Mouse (Mus musculus) lung, embryonic 14.5 days (tissue): ENCODE data around the gene Cdc42ep3. TPM values are rescaled to one million over a fixed set of nuclear protein-coding genes. Genes with fewer than 3 reads are reported as not detected.

Experiments used
- ATAC-seq: fragments of 200-750 bp; cut with Nextera tagmentation; 2 replicates; pipeline ENCODE4 v1.8.0; 2017; ENCODE audit warnings: mild to moderate bottlenecking, moderate TSS enrichment, moderate library complexity; ENCODE audit not compliant: insufficient read depth
- DNase-seq: peaks from one replicate; pipeline ENCODE4 v3.0.0-alpha.2; 2015
- H3K27ac ChIP-seq: fragments of 300-500 bp; sonication (generic); 2 replicates; pipeline ENCODE4 v1.5.1; 2014; ENCODE audit warnings: low read depth, mild to moderate bottlenecking, moderate library complexity
- H3K27me3 ChIP-seq: fragments of 300-500 bp; sonication (generic); 2 replicates; pipeline ENCODE4 v1.6.1; 2014; ENCODE audit warnings: low read length, control low read depth; ENCODE audit not compliant: insufficient read depth
- H3K36me3 ChIP-seq: fragments of 300-500 bp; sonication (generic); 2 replicates; pipeline ENCODE4 v1.6.1; 2014; ENCODE audit warnings: control low read depth; ENCODE audit not compliant: insufficient read depth
- H3K4me1 ChIP-seq: fragments of 300-500 bp; sonication (generic); 2 replicates; pipeline ENCODE4 v1.6.1; 2014; ENCODE audit warnings: antibody characterized with exemption, control low read depth; ENCODE audit not compliant: insufficient read depth
- H3K4me2 ChIP-seq: fragments of 300-500 bp; sonication (generic); 2 replicates; pipeline ENCODE4 v1.6.1; 2014; ENCODE audit warnings: mild to moderate bottlenecking
- H3K4me3 ChIP-seq: fragments of 300-500 bp; sonication (generic); 2 replicates; pipeline ENCODE4 v1.5.1; 2014; ENCODE audit warnings: low read depth, low read length
- H3K9ac ChIP-seq: fragments of 300-500 bp; sonication (generic); 2 replicates; pipeline ENCODE4 v1.6.1; 2014
- H3K9me3 ChIP-seq: fragments of 300-500 bp; sonication (generic); 2 replicates; pipeline ENCODE4 v1.6.1; 2016; ENCODE audit warnings: low read depth, low read length, control low read depth
- CTCF ChIP-seq: IDR thresholded peaks from 2 replicates; pipeline ENCODE4 v1.5.1; 2016; ENCODE audit warnings: antibody characterized with exemption, low read depth
- WGBS: fragments of 180-500 bp; shearing (Covaris S2); extraction: QIAGEN DNeasy Blood & Tissue Kit; methylation state at CpG from one replicate; pipeline ENCODE4 v1.1.7; 2014; 5-methylcytosine and 5-hydroxymethylcytosine counted together
- polyA plus RNA-seq: library from polyadenylated mRNA; unstranded; fragments of >200 nt; fragmentation: Nextera tagmentation; extraction: Ambion mirVana; gene quantifications from 2 replicates; pipeline ENCODE4 v1.2.1, GENCODE M21; 2014

Gene Cdc42ep3
- polyA plus RNA-seq, 1 experiment from 2014 or later = 52.1 TPM

DNA sequence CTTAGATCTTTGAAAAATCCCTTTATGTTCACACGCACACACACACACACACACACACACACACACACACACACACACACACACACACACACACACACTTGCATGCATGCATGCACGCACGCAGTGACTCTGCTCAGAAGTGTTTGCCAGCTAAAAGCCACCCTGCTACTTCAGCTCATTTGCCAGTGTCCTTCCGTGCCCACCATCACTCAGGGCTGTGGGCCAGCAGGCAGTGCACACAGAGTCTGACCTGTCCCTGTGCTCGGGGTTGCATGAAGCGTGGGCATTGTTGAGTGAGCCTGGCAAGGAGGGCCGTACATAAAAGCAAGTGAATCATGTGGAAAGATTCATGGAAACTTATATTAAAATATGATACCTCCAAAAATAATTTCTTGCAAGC, 49.2 kb downstream of the Cdc42ep3 start:
- no peak overlapping the region for H3K9ac ChIP-seq
- no peak for TF ChIP-seq CTCF
- H3K4me1 ChIP-seq = no peaks in the 10 kb centered on the region
- no peaks in the 10 kb centered on the region for H3K9me3 ChIP-seq
- no peak overlapping the region for H3K4me3 ChIP-seq
- WGBS = 80% methylated on average over 7 of the region's 7 CpGs
- no peaks in the 10 kb centered on the region for H3K36me3 ChIP-seq
- ATAC-seq (no peak), DNase-seq (no peak)
- no peak overlapping the region for H3K4me2 ChIP-seq
- H3K27me3 ChIP-seq = no peaks in the 10 kb centered on the region
- no peak overlapping the region for H3K27ac ChIP-seq

DNA sequence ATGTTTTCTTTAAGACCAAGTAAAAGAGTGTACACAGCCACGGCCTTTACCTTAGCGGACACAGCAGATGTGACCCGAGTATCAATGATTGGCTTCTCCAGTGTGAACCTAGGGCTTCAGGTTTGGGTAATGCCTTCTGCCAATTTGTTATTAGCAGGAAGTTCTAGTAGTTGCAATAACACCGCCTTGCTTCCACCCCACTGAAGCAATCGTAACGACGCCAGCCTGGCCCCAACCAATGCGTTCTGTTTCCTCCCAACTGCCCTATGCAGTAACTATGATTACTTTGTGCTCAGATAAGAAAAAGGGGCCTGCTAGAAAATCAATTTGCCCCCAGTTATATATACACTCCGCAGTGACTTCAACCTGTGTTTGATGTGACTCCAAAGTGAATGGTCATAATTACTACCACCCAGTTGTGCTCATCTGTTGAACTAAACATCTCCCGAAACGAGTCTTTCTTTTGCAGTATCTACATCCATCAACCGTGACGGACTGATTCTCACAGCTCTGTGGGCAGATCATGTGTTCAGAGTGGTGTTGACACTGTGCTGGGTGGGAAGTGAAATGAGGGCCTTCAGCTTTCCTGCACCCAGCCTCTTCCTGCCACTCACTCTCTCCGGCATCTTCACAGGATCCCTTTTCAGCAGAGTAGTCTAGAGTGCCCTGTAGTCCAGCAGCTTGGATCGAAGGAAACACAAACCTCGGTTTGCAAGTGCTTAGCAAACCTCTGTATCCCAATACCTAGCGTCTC, 51.0 kb downstream of the Cdc42ep3 start:
- Histone ChIP-seq H3K27ac (no peak overlapping the region), H3K4me3 (no peak overlapping the region), H3K27me3 (no peaks in the 10 kb centered on the region), H3K4me2 (no peak overlapping the region), H3K9ac (no peak overlapping the region), H3K4me1 (no peaks in the 10 kb centered on the region), H3K9me3 (no peaks in the 10 kb centered on the region), H3K36me3 (no peaks in the 10 kb centered on the region)
- DNase-seq = no peak
- 68% methylated on average over 17 of the region's 17 CpGs for WGBS
- no peak for ATAC-seq
- no peak for TF ChIP-seq CTCF

DNA sequence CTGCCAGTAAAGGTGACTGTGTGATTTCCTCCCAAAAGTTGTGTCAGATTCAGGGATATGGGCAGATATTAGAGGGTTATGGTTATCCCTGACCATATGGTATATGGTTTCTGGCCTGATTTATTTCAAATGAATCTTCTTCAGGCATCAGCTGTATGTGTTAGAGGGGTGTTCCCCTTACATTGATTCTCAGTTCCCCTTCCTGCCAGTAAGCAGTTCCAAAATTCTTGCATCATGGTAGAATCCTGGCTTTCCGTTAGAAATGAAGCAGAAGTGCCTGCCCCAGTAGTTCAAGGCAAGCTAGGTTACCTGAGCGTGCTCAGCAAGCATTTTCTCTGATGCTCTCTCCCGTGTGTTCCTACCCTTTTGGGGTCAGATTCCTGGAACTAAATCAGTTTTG, 51.7 kb downstream of the Cdc42ep3 start:
- no peaks in the 10 kb centered on the region for H3K27me3 ChIP-seq
- no peak for ATAC-seq
- no peak for TF ChIP-seq CTCF
- H3K4me3 ChIP-seq = no peak overlapping the region
- no peaks in the 10 kb centered on the region for H3K36me3 ChIP-seq
- no peak overlapping the region for H3K4me2 ChIP-seq
- H3K9me3 ChIP-seq = no peaks in the 10 kb centered on the region
- H3K9ac ChIP-seq = no peak overlapping the region
- WGBS = 60% methylated on average over 3 of the region's 3 CpGs
- no peak for DNase-seq
- H3K4me1 ChIP-seq = no peaks in the 10 kb centered on the region
- no peak overlapping the region for H3K27ac ChIP-seq

GRCm38 (mm10) chr17:79299925-79300324, 55.0 kb downstream of the Cdc42ep3 start:
- no peak for TF ChIP-seq CTCF
- ATAC-seq (no peak), DNase-seq (peak; percentile 19)
- Histone ChIP-seq H3K36me3 (no peaks in the 10 kb centered on the region), H3K4me3 (no peak overlapping the region), H3K4me2 (no peak overlapping the region), H3K9me3 (no peaks in the 10 kb centered on the region), H3K9ac (no peak overlapping the region), H3K27me3 (no peaks in the 10 kb centered on the region), H3K4me1 (no peaks in the 10 kb centered on the region; the same call in 1 of the 2 replicates), H3K27ac (no peak overlapping the region)
- 61% methylated on average over 1 of the region's 1 CpGs for WGBS

- no peak for DNase-seq
- Histone ChIP-seq H3K9me3 (no peaks in the 10 kb centered on the region), H3K36me3 (no peaks in the 10 kb centered on the region), H3K4me3 (no peak overlapping the region), H3K27ac (no peak overlapping the region), H3K4me1 (no peaks in the 10 kb centered on the region; the same call in 1 of the 2 replicates), H3K27me3 (no peaks in the 10 kb centered on the region), H3K4me2 (no peak overlapping the region), H3K9ac (no peak overlapping the region)
- no peak for TF ChIP-seq CTCF
- ATAC-seq = no peak
Observed at GRCm38 (mm10) chr17:79298968-79299367, 55.9 kb downstream of the Cdc42ep3 start.

DNA sequence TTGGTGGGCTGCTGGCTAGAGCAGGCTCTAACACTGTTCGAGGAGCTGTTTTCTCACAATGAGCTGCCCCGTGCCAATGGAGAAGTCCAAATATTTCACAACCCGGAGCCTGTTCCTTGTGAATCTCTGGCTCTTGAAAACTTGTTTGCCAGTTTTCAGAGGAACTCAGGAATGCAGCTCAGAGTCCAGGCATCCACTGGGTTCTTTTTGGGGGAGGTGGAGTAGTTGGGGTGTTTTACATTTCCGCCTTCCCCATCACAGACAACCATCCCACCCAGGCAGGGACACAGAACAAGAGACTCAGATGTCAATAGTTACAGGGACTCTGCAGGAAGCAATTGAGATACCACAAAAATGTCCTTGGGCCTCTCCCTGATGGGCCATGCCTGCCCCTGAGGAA, 59.0 kb downstream of the Cdc42ep3 start:
- DNase-seq = peak; percentile 62
- peak; percentile 75 for ATAC-seq
- no peak for TF ChIP-seq CTCF
- Histone ChIP-seq H3K36me3 (no peaks in the 10 kb centered on the region), H3K4me1 (no peaks in the 10 kb centered on the region; the same call in 1 of the 2 replicates), H3K4me2 (no peak overlapping the region), H3K27me3 (no peaks in the 10 kb centered on the region), H3K27ac (peak overlapping the region; percentile 72), H3K9ac (no peak overlapping the region), H3K9me3 (no peaks in the 10 kb centered on the region), H3K4me3 (no peak overlapping the region)
- WGBS = 55% methylated on average over 4 of the region's 4 CpGs

DNA sequence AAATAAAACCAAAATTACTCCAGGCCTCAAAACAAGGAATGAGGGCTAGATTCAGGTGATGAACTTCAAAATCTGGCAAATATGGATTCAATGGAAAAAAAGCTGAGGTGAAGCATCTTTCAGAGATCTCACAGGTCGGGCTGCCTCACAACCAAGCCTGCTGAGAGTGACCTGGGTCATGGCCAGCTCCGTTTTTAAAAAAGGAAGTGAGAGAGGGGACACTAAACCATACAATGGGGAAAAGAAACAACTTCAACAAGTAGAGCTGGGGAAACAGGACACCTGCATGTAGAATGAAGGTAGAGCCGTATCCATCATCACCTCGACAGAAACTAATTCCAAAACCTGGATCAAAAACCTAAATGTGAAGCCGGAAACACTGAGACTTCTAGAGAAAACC, 63.2 kb downstream of the Cdc42ep3 start:
- peaks cover 3% of the 10 kb centered on the region; the same call in 1 of the 2 replicates for H3K4me1 ChIP-seq
- no peak overlapping the region for H3K4me2 ChIP-seq
- H3K36me3 ChIP-seq = no peaks in the 10 kb centered on the region
- H3K9me3 ChIP-seq = no peaks in the 10 kb centered on the region; the same call in 1 of the 2 replicates
- no peak for TF ChIP-seq CTCF
- H3K27ac ChIP-seq = no peak overlapping the region
- H3K9ac ChIP-seq = no peak overlapping the region
- WGBS = 68% methylated on average over 5 of the region's 5 CpGs
- DNase-seq (no peak), ATAC-seq (no peak)
- no peak overlapping the region for H3K4me3 ChIP-seq
- no peaks in the 10 kb centered on the region for H3K27me3 ChIP-seq
